Mouse (Mus musculus): ENCODE results near the gene Kcnj16. TPM values are rescaled to one million over a fixed set of nuclear protein-coding genes. Genes with fewer than 3 reads are reported as not detected.

Kcnj16 gene
- 0.04 and 0.05 TPM in 2 replicates for polyA plus RNA-seq (2016; fragmentation: Nextera tagmentation; extraction: Ambion mirVana)

- no peak within 1 kb of the TSS for H3K27ac ChIP-seq
- no peak for DNase-seq (ENCODE audit: low spot score)
- no peaks in the 10 kb centered on the region for H3K9me3 ChIP-seq
- H3K4me3 ChIP-seq: no peak within 1 kb of the TSS
- H3K27me3 ChIP-seq (ENCODE audit: insufficient read depth, poor library complexity, severe bottlenecking): no peaks in the 10 kb centered on the region
- WGBS: 73% methylated on average over 4 of the region's 4 CpGs
- H3K36me3 ChIP-seq: no peaks in the 10 kb centered on the region
- H3K4me1 ChIP-seq: no peaks in the 10 kb centered on the region
These were observed at the start of gene Kcnj16 for GRCm38 (mm10) chr11:110967762-110968135. TSS of gene Kcnj16 (plus strand) at chr11:110968033.

- Histone ChIP-seq H3K27me3 (ENCODE audit: insufficient read depth, poor library complexity, severe bottlenecking) (no peaks in the 10 kb centered on the region), H3K4me3 (no peak overlapping the region), H3K9me3 (no peaks in the 10 kb centered on the region), H3K4me1 (no peaks in the 10 kb centered on the region), H3K27ac (no peak overlapping the region), H3K36me3 (no peaks in the 10 kb centered on the region)
- no peak for DNase-seq (ENCODE audit: low spot score)
- 71% methylated on average over 5 of the region's 5 CpGs for WGBS
These were observed 48.9 kb upstream of the Kcnj16 start for GRCm38 (mm10) chr11:110918808-110919465.

GRCm38 (mm10) chr11:110935699-110936098 lies 32.1 kb upstream of the Kcnj16 start:
- Histone ChIP-seq H3K27me3 (ENCODE audit: insufficient read depth, poor library complexity, severe bottlenecking) (no peaks in the 10 kb centered on the region), H3K27ac (no peak overlapping the region), H3K36me3 (no peaks in the 10 kb centered on the region), H3K4me1 (no peaks in the 10 kb centered on the region), H3K9me3 (no peaks in the 10 kb centered on the region), H3K4me3 (no peak overlapping the region)
- no peak for DNase-seq (ENCODE audit: low spot score)
- WGBS: 71% methylated on average over 3 of the region's 3 CpGs

GRCm38 (mm10) chr11:110942280-110942679 lies 25.6 kb upstream of the Kcnj16 start:
- H3K27ac ChIP-seq: no peak overlapping the region
- no peak for DNase-seq (ENCODE audit: low spot score)
- no peaks in the 10 kb centered on the region for H3K27me3 ChIP-seq (ENCODE audit: insufficient read depth, poor library complexity, severe bottlenecking)
- no peaks in the 10 kb centered on the region for H3K36me3 ChIP-seq
- no peak overlapping the region for H3K4me3 ChIP-seq
- no peaks in the 10 kb centered on the region for H3K9me3 ChIP-seq
- WGBS: 38% methylated on average over 3 of the region's 3 CpGs
- peaks cover 5% of the 10 kb centered on the region; the same call in 1 of the 2 replicates for H3K4me1 ChIP-seq

- DNase-seq (ENCODE audit: low spot score): peak; percentile 83
- Histone ChIP-seq H3K4me3 (no peak overlapping the region), H3K36me3 (no peaks in the 10 kb centered on the region), H3K27me3 (ENCODE audit: insufficient read depth, poor library complexity, severe bottlenecking) (no peaks in the 10 kb centered on the region), H3K27ac (no peak overlapping the region), H3K4me1 (peaks cover 5% of the 10 kb centered on the region; the same call in 1 of the 2 replicates), H3K9me3 (no peaks in the 10 kb centered on the region)
- 30% methylated on average over 6 of the region's 6 CpGs for WGBS
These were observed 25.1 kb upstream of the Kcnj16 start for GRCm38 (mm10) chr11:110942695-110943135.

- Histone ChIP-seq H3K36me3 (no peaks in the 10 kb centered on the region), H3K27me3 (ENCODE audit: insufficient read depth, poor library complexity, severe bottlenecking) (no peaks in the 10 kb centered on the region), H3K4me3 (no peak overlapping the region), H3K4me1 (no peaks in the 10 kb centered on the region), H3K27ac (no peak overlapping the region), H3K9me3 (no peaks in the 10 kb centered on the region)
- WGBS: 66% methylated on average over 7 of the region's 7 CpGs
- no peak for DNase-seq (ENCODE audit: low spot score)
These were observed 11.2 kb upstream of the Kcnj16 start for GRCm38 (mm10) chr11:110956665-110957064.

- H3K9me3 ChIP-seq: no peaks in the 10 kb centered on the region
- no peaks in the 10 kb centered on the region for H3K27me3 ChIP-seq (ENCODE audit: insufficient read depth, poor library complexity, severe bottlenecking)
- no peak overlapping the region for H3K27ac ChIP-seq
- H3K4me1 ChIP-seq: 0 out of 2 replicates have a peak, but pooled peaks cover 4% of the 10 kb centered on the region
- no peak for DNase-seq (ENCODE audit: low spot score)
- H3K36me3 ChIP-seq: no peaks in the 10 kb centered on the region
- no peak overlapping the region for H3K4me3 ChIP-seq
- 35% methylated on average over 5 of the region's 5 CpGs for WGBS
These were observed 6.2 kb upstream of the Kcnj16 start for GRCm38 (mm10) chr11:110961592-110962021.

GRCm38 (mm10) chr11:110967019-110967761 lies 643 bp upstream of the Kcnj16 start:
- H3K4me1 ChIP-seq: 0 out of 2 replicates have a peak, but pooled peaks cover 3% of the 10 kb centered on the region
- DNase-seq (ENCODE audit: low spot score): no peak
- no peaks in the 10 kb centered on the region for H3K36me3 ChIP-seq
- H3K27me3 ChIP-seq (ENCODE audit: insufficient read depth, poor library complexity, severe bottlenecking): no peaks in the 10 kb centered on the region
- WGBS: 81% methylated on average over 11 of the region's 11 CpGs
- H3K9me3 ChIP-seq: no peaks in the 10 kb centered on the region
- H3K27ac ChIP-seq: no peak overlapping the region
- no peak overlapping the region for H3K4me3 ChIP-seq

- no peaks in the 10 kb centered on the region for H3K4me1 ChIP-seq
These were observed 1.1 kb downstream of the Kcnj16 start for GRCm38 (mm10) chr11:110968901-110969300.

GRCm38 (mm10) chr11:110985508-110985907 lies 17.7 kb downstream of the Kcnj16 start:
- Histone ChIP-seq H3K9me3 (no peaks in the 10 kb centered on the region), H3K4me3 (no peak overlapping the region)
- DNase-seq (ENCODE audit: low spot score): no peak

More at GRCm38 (mm10) chr11:110968901-110969300, 1.1 kb downstream of the Kcnj16 start:
- H3K9me3 ChIP-seq: no peaks in the 10 kb centered on the region
- H3K27me3 ChIP-seq (ENCODE audit: insufficient read depth, poor library complexity, severe bottlenecking): no peaks in the 10 kb centered on the region
- no peak for DNase-seq (ENCODE audit: low spot score)
- no peak overlapping the region for H3K4me3 ChIP-seq
- no peak overlapping the region for H3K27ac ChIP-seq
- no peaks in the 10 kb centered on the region for H3K36me3 ChIP-seq

GRCm38 (mm10) chr11:110985949-110986348 lies 18.1 kb downstream of the Kcnj16 start:
- no peak for DNase-seq (ENCODE audit: low spot score)
- H3K4me3 ChIP-seq: no peak overlapping the region
- no peaks in the 10 kb centered on the region for H3K27me3 ChIP-seq (ENCODE audit: insufficient read depth, poor library complexity, severe bottlenecking)
- H3K9me3 ChIP-seq: no peaks in the 10 kb centered on the region
- no peak overlapping the region for H3K27ac ChIP-seq
- WGBS: 43% methylated on average over 3 of the region's 3 CpGs
- no peaks in the 10 kb centered on the region for H3K36me3 ChIP-seq
- peaks cover 6% of the 10 kb centered on the region; the same call in 1 of the 2 replicates for H3K4me1 ChIP-seq

More at GRCm38 (mm10) chr11:110985508-110985907, 17.7 kb downstream of the Kcnj16 start:
- 76% methylated on average over 1 of the region's 1 CpGs for WGBS
- Histone ChIP-seq H3K27me3 (ENCODE audit: insufficient read depth, poor library complexity, severe bottlenecking) (no peaks in the 10 kb centered on the region), H3K4me1 (peaks cover 6% of the 10 kb centered on the region; the same call in 1 of the 2 replicates), H3K27ac (no peak overlapping the region), H3K36me3 (no peaks in the 10 kb centered on the region)

GRCm38 (mm10) chr11:110993616-110994015 lies 25.8 kb downstream of the Kcnj16 start:
- Histone ChIP-seq H3K9me3 (no peaks in the 10 kb centered on the region), H3K4me1 (no peaks in the 10 kb centered on the region), H3K27me3 (ENCODE audit: insufficient read depth, poor library complexity, severe bottlenecking) (no peaks in the 10 kb centered on the region), H3K27ac (no peak overlapping the region), H3K4me3 (no peak overlapping the region), H3K36me3 (no peaks in the 10 kb centered on the region)
- no peak for DNase-seq (ENCODE audit: low spot score)
- WGBS: 61% methylated on average over 4 of the region's 4 CpGs

GRCm38 (mm10) chr11:110997211-110997610 lies 29.4 kb downstream of the Kcnj16 start:
- Histone ChIP-seq H3K9me3 (no peaks in the 10 kb centered on the region), H3K4me1 (no peaks in the 10 kb centered on the region), H3K27me3 (ENCODE audit: insufficient read depth, poor library complexity, severe bottlenecking) (no peaks in the 10 kb centered on the region), H3K27ac (no peak overlapping the region), H3K4me3 (no peak overlapping the region), H3K36me3 (no peaks in the 10 kb centered on the region)
- WGBS: 55% methylated on average over 9 of the region's 9 CpGs
- DNase-seq (ENCODE audit: low spot score): no peak
